Mouse (Mus musculus) hindbrain, embryonic 13.5 days (tissue): Measurements from ENCODE around the gene Hcn2. TPM values are rescaled to one million over a fixed set of nuclear protein-coding genes. Genes with fewer than 3 reads are reported as not detected.

Experiments
- polyA plus RNA-seq: library from polyadenylated mRNA; unstranded; fragments of >200 nt; fragmentation: Nextera tagmentation; extraction: Ambion mirVana; gene quantifications from 2 replicates; pipeline ENCODE4 v1.2.1, GENCODE M21; 2015

The Hcn2 gene
- polyA plus RNA-seq, 1 experiment from 2014 or later = 0.64 TPM

Other genes with a start within 250 kb of the Hcn2 start
- gene Vmn2r83, start 247.9 kb upstream of the Hcn2 start, polyA plus RNA-seq = not detected in 2 replicates
- gene Plpp2, start 182.8 kb upstream of the Hcn2 start, polyA plus RNA-seq = 14.5 and 16.5 TPM in 2 replicates
- gene Mier2, start 161.4 kb upstream of the Hcn2 start, polyA plus RNA-seq = 52.4 and 57.1 TPM in 2 replicates
- gene Theg, start 129.3 kb upstream of the Hcn2 start, polyA plus RNA-seq = not detected in 2 replicates
- 0.17 and 0.27 TPM in 2 replicates for gene C2cd4c, start 102.6 kb upstream of the Hcn2 start, polyA plus RNA-seq
- gene Shc2, start 78.7 kb upstream of the Hcn2 start, polyA plus RNA-seq = 24.5 and 26.5 TPM in 2 replicates
- not detected in 2 replicates for gene Odf3l2, start 70.9 kb upstream of the Hcn2 start, polyA plus RNA-seq
- gene Madcam1, start 52.1 kb upstream of the Hcn2 start, polyA plus RNA-seq = 0.87 and 0.88 TPM in 2 replicates
- 86.5 and 93.4 TPM in 2 replicates for gene Tpgs1, start 47.3 kb upstream of the Hcn2 start, polyA plus RNA-seq
- gene Cdc34, start 34.4 kb upstream of the Hcn2 start, polyA plus RNA-seq = 92.7 and 100 TPM in 2 replicates
- 1.1 and 1.4 TPM in 2 replicates for gene Gzmm, start 27.6 kb upstream of the Hcn2 start, polyA plus RNA-seq
- gene Bsg, start 12.1 kb upstream of the Hcn2 start, polyA plus RNA-seq = 690 and 717 TPM in 2 replicates
- gene Polrmt, start 29.9 kb downstream of the Hcn2 start, polyA plus RNA-seq = 37.1 and 42.4 TPM in 2 replicates
- gene Fgf22, start 38.4 kb downstream of the Hcn2 start, polyA plus RNA-seq = 1.00 and 2.1 TPM in 2 replicates
- 87.9 and 90.7 TPM in 2 replicates for gene Rnf126, start 50.3 kb downstream of the Hcn2 start, polyA plus RNA-seq
- gene Fstl3, start 60.6 kb downstream of the Hcn2 start, polyA plus RNA-seq = 1.3 and 1.4 TPM in 2 replicates
- 0.18 TPM in 1 of 2 replicates, not detected in the other for gene Prss57, start 74.3 kb downstream of the Hcn2 start, polyA plus RNA-seq
- gene Palm, start 76.9 kb downstream of the Hcn2 start, polyA plus RNA-seq = 240 and 252 TPM in 2 replicates
- gene Misp, start 104.4 kb downstream of the Hcn2 start, polyA plus RNA-seq = 0.84 and 1.0 TPM in 2 replicates
- 84.7 and 86.0 TPM in 2 replicates for gene Ptbp1, start 137.8 kb downstream of the Hcn2 start, polyA plus RNA-seq
- 13.9 and 15.6 TPM in 2 replicates for gene Prtn3, start 157.8 kb downstream of the Hcn2 start, polyA plus RNA-seq
- gene Plppr3, start 158.0 kb downstream of the Hcn2 start, polyA plus RNA-seq = 396 and 407 TPM in 2 replicates
- 0.34 TPM in 1 of 2 replicates, not detected in the other for gene Elane, start 169.6 kb downstream of the Hcn2 start, polyA plus RNA-seq
- not detected in 2 replicates for gene Cfd, start 174.2 kb downstream of the Hcn2 start, polyA plus RNA-seq
- 55.3 and 58.3 TPM in 2 replicates for gene Med16, start 192.3 kb downstream of the Hcn2 start, polyA plus RNA-seq
- 20.6 and 22.0 TPM in 2 replicates for gene Gm26602, start 194.2 kb downstream of the Hcn2 start, polyA plus RNA-seq
- 2.1 and 2.3 TPM in 2 replicates for gene Kiss1r, start 200.3 kb downstream of the Hcn2 start, polyA plus RNA-seq
- 243 and 256 TPM in 2 replicates for gene R3hdm4, start 204.6 kb downstream of the Hcn2 start, polyA plus RNA-seq
- gene Arid3a, start 210.4 kb downstream of the Hcn2 start, polyA plus RNA-seq = 3.5 and 4.0 TPM in 2 replicates
- 77.4 and 77.9 TPM in 2 replicates for gene Wdr18, start 243.5 kb downstream of the Hcn2 start, polyA plus RNA-seq